Mouse (Mus musculus) MEL (cell line): Measurements from ENCODE around the gene Gm20458. TPM values are rescaled to one million over a fixed set of nuclear protein-coding genes. Genes with fewer than 3 reads are reported as not detected.

Experiments
- DNase-seq: peaks from one replicate; pipeline ENCODE4 v3.0.0; 2011; ENCODE audit warnings: low read depth, low spot score
- H3K27ac ChIP-seq: 2 replicates; pipeline ENCODE4 v1.5.1; 2012; ENCODE audit warnings: low read depth, mild to moderate bottlenecking, control low read depth, low read length, moderate library complexity; ENCODE audit not compliant: control insufficient read depth
- H3K27me3 ChIP-seq, 2 experiments: fragments of 150-350 bp in 1 of 2; sonication (generic) in 1 of 2; 2 replicates each; pipeline ENCODE4 v1.6.1; 2012; ENCODE audit warnings: low read length in 2 of 2, mild to moderate bottlenecking in 2 of 2, improper control_type of control experiment in 1 of 2, moderate library complexity in 1 of 2; ENCODE audit not compliant: insufficient read depth in 2 of 2, control insufficient read depth in 1 of 2
- H3K36me3 ChIP-seq, 2 experiments: 2 replicates each; pipeline ENCODE4 v1.6.1; 2012 to 2014; ENCODE audit warnings: low read length in 2 of 2, improper control_type of control experiment in 1 of 2, inconsistent platforms in 1 of 2, mild to moderate bottlenecking in 1 of 2; ENCODE audit not compliant: insufficient read depth in 2 of 2, control insufficient read depth in 1 of 2
- H3K4me1 ChIP-seq, 2 experiments: fragments of 150-350 bp in 1 of 2; sonication (generic) in 1 of 2; 2 replicates each; pipeline ENCODE4 v1.6.1; 2012; ENCODE audit warnings: low read length in 2 of 2, improper control_type of control experiment in 1 of 2, mild to moderate bottlenecking in 1 of 2; ENCODE audit not compliant: insufficient read depth in 2 of 2, control insufficient read depth in 1 of 2
- H3K4me3 ChIP-seq, 2 experiments: fragments of 150-350 bp in 1 of 2; sonication (generic) in 1 of 2; 2 replicates each; pipeline ENCODE4 v1.5.1; 2012; ENCODE audit warnings: low read depth in 2 of 2, low read length in 2 of 2, mild to moderate bottlenecking in 2 of 2, moderate library complexity in 2 of 2, control low read depth in 1 of 2, improper control_type of control experiment in 1 of 2; ENCODE audit not compliant: control insufficient read depth in 1 of 2, insufficient read depth in 1 of 2
- H3K79me2 ChIP-seq: 2 replicates; pipeline ENCODE4 v1.6.1; 2012; ENCODE audit warnings: mild to moderate bottlenecking, low read length, moderate library complexity; ENCODE audit not compliant: control insufficient read depth, poor library complexity, insufficient read depth
- H3K9ac ChIP-seq: 2 replicates; pipeline ENCODE4 v1.6.1; 2012; ENCODE audit warnings: low read depth, mild to moderate bottlenecking, control low read depth, low read length, moderate library complexity; ENCODE audit not compliant: control insufficient read depth, poor library complexity, severe bottlenecking
- H3K9me3 ChIP-seq: fragments of 150-350 bp; sonication (generic); replicated peaks from 2 replicates; pipeline ENCODE4 v1.6.1; 2012; ENCODE audit warnings: mild to moderate bottlenecking, low read length, improper control_type of control experiment, moderate library complexity; ENCODE audit not compliant: insufficient read depth
- BHLHE40 ChIP-seq: IDR thresholded peaks from 2 replicates; pipeline ENCODE4 v1.6.1; 2012; ENCODE audit warnings: low read depth, mild to moderate bottlenecking, inconsistent platforms, low read length, improper control_type of control experiment, borderline replicate concordance
- CHD1 ChIP-seq: IDR thresholded peaks from 2 replicates; pipeline ENCODE4 v1.6.1; 2012; ENCODE audit warnings: low read depth, mild to moderate bottlenecking, inconsistent platforms, low read length, improper control_type of control experiment
- CHD2 ChIP-seq: IDR thresholded peaks from 2 replicates; pipeline ENCODE4 v1.6.1; 2011; ENCODE audit warnings: low read length, improper control_type of control experiment
- CTCF ChIP-seq, 3 experiments: IDR thresholded peaks in 2 of 3; conservative IDR thresholded peaks in 1 of 3; 2 replicates each; pipeline ENCODE4 v1.5.1; 2011 to 2012; ENCODE audit warnings: low read length in 3 of 3, low read depth in 2 of 3, mild to moderate bottlenecking in 2 of 3, improper control_type of control experiment in 1 of 3, inconsistent platforms in 1 of 3, mixed read lengths in 1 of 3, moderate library complexity in 1 of 3; ENCODE audit not compliant: control insufficient read depth in 1 of 3, insufficient read depth in 1 of 3, poor library complexity in 1 of 3, severe bottlenecking in 1 of 3
- E2F4 ChIP-seq: IDR thresholded peaks from 2 replicates; pipeline ENCODE4 v1.6.1; 2011; ENCODE audit warnings: low read depth, low read length, improper control_type of control experiment, borderline replicate concordance
- ELF1 ChIP-seq: IDR thresholded peaks from 2 replicates; pipeline ENCODE4 v1.6.1; 2014; ENCODE audit warnings: low read depth, mild to moderate bottlenecking, inconsistent platforms, low read length, improper control_type of control experiment, moderate library complexity
- GABPA ChIP-seq: IDR thresholded peaks from 2 replicates; pipeline ENCODE4 v1.6.1; 2012; ENCODE audit warnings: low read depth, mild to moderate bottlenecking, inconsistent platforms, low read length, improper control_type of control experiment, moderate library complexity
- GATA1 ChIP-seq: IDR thresholded peaks from 2 replicates; pipeline ENCODE4 v1.6.1; 2011; ENCODE audit warnings: low read depth, low read length, improper control_type of control experiment
- HCFC1 ChIP-seq: IDR thresholded peaks from 2 replicates; pipeline ENCODE4 v1.6.1; 2012; ENCODE audit warnings: low read depth, mild to moderate bottlenecking, inconsistent platforms, low read length, improper control_type of control experiment, moderate library complexity
- KAT2A ChIP-seq: conservative IDR thresholded peaks from 2 replicates; pipeline ENCODE4 v1.6.1; 2012; ENCODE audit warnings: low read depth, low read length, improper control_type of control experiment, inconsistent platforms
- MAX ChIP-seq: IDR thresholded peaks from 2 replicates; pipeline ENCODE4 v1.6.1; 2011; ENCODE audit warnings: low read length, improper control_type of control experiment
- MAZ ChIP-seq: IDR thresholded peaks from 2 replicates; pipeline ENCODE4 v1.6.1; 2012; ENCODE audit warnings: low read depth, mild to moderate bottlenecking, inconsistent platforms, low read length, improper control_type of control experiment
- MYC ChIP-seq: IDR thresholded peaks from 2 replicates; pipeline ENCODE4 v1.6.1; 2011; ENCODE audit warnings: low read depth, mild to moderate bottlenecking, low read length, improper control_type of control experiment, moderate library complexity
- POLR2AphosphoS2 ChIP-seq: IDR thresholded peaks from 2 replicates; pipeline ENCODE4 v1.6.1; 2011; ENCODE audit warnings: low read length, improper control_type of control experiment
- POLR2AphosphoS5 ChIP-seq: IDR thresholded peaks from 2 replicates; pipeline ENCODE4 v1.6.1; 2012; ENCODE audit warnings: low read depth, borderline replicate concordance, mild to moderate bottlenecking, inconsistent platforms, low read length, moderate library complexity, mixed read lengths
- RAD21 ChIP-seq: IDR thresholded peaks from 2 replicates; pipeline ENCODE4 v1.6.1; 2011; ENCODE audit warnings: mild to moderate bottlenecking, low read depth, low read length, improper control_type of control experiment
- SIN3A ChIP-seq: IDR thresholded peaks from 2 replicates; pipeline ENCODE4 v1.6.1; 2012; ENCODE audit warnings: low read length, improper control_type of control experiment, inconsistent platforms
- SMC3 ChIP-seq: IDR thresholded peaks from 2 replicates; pipeline ENCODE4 v1.6.1; 2011; ENCODE audit warnings: low read depth, low read length, improper control_type of control experiment
- TCF12 ChIP-seq: IDR thresholded peaks from 2 replicates; pipeline ENCODE4 v1.6.1; 2014; ENCODE audit warnings: low read depth, mild to moderate bottlenecking, inconsistent platforms, low read length, improper control_type of control experiment, moderate library complexity
- USF1 ChIP-seq: IDR thresholded peaks from 2 replicates; pipeline ENCODE4 v1.6.1; 2014; ENCODE audit warnings: low read depth, mild to moderate bottlenecking, inconsistent platforms, low read length, improper control_type of control experiment, moderate library complexity
- ZC3H11A ChIP-seq: IDR thresholded peaks from 2 replicates; pipeline ENCODE4 v1.6.1; 2012; ENCODE audit warnings: low read depth, mild to moderate bottlenecking, inconsistent platforms, low read length, improper control_type of control experiment
- polyA plus RNA-seq, 2 experiments: library from polyadenylated mRNA; stranded (reverse) in 1 of 2; unstranded in 1 of 2; fragments of >175 nt in 1 of 2; fragments of >200 nt in 1 of 2; gene quantifications; 2 replicates each; pipeline versions ENCODE4 v1.2.1 to v1.2.4; 2012; ENCODE audit warnings: low replicate concordance in 2 of 2, low read depth in 1 of 2; ENCODE audit not compliant: insufficient read length in 2 of 2, insufficient read depth in 1 of 2, missing spikeins in 1 of 2
- total RNA-seq: library from RNA; depleted of rRNA; stranded (reverse); fragments of 300-350 nt; gene quantifications from 2 replicates; pipeline ENCODE4 v1.2.3, GENCODE M21; 2012

Gm20458 gene
- total and polyA plus RNA-seq, 3 experiments, result 1.0 to 19.2 TPM; not detected in 1

- no peak for TF ChIP-seq POLR2AphosphoS5
- TF ChIP-seq GATA1, result peak; percentile 57; the same call in 1 of the 2 replicates
- TF ChIP-seq CHD1, result no peak
- TF ChIP-seq MAZ, result no peak
- TF ChIP-seq SMC3, result no peak
- no peak for TF ChIP-seq ZC3H11A
- TF ChIP-seq GABPA, result no peak
- no peak; the same call in 1 of the 2 replicates for TF ChIP-seq POLR2AphosphoS2
- TF ChIP-seq BHLHE40, result peak; percentile 71; the same call in 1 of the 2 replicates
Measured at GRCm38 (mm10) chr2:164466787-164467186, 6.0 kb downstream of the Gm20458 start (continued).

- Histone ChIP-seq H3K4me1 (peaks cover 10 to 16% of the 10 kb centered on the region in 2 experiments; a peak in 3 of 4 replicates), H3K9ac (no peak overlapping the region), H3K79me2 (no peaks in the 10 kb centered on the region), H3K4me3 (no peak overlapping the region), H3K27me3 (no peaks in the 10 kb centered on the region), H3K9me3 (no peaks in the 10 kb centered on the region), H3K36me3 (peaks cover 0 to 17% of the 10 kb centered on the region in 2 experiments; a peak in 3 of 4 replicates), H3K27ac (no peak overlapping the region)
- TF ChIP-seq MAX (no peak), KAT2A (no peak), SMC3 (peak; percentile 57), CTCF (IDR thresholded peaks at IDR 0.05 in 2 of 3, conservative IDR thresholded peaks at IDR 0.05 in 1 of 3; ENCODE audit: control insufficient read depth in 1 of 3, insufficient read depth in 1 of 3, low read depth in 2 of 3, low read length in 3 of 3, poor library complexity in 1 of 3, severe bottlenecking in 1 of 3) (peak; percentile 75 to 79 (median 76)), HCFC1 (0 out of 2 replicates have a peak, but pooled peaks have one; percentile 24), RAD21 (peak; percentile 52), GATA1 (no peak)
- peak; percentile 85 for DNase-seq
Measured at GRCm38 (mm10) chr2:164470254-164470653, 9.5 kb downstream of the Gm20458 start.

- no peak within 1 kb of the TSS for H3K4me3 ChIP-seq
- H3K9ac ChIP-seq, result no peak within 1 kb of the TSS
- H3K79me2 ChIP-seq, result no peaks in the 10 kb centered on the region
- no peaks in the 10 kb centered on the region for H3K27me3 ChIP-seq
- no peak for DNase-seq
- no peaks in the 10 kb centered on the region; a peak in 1 of 4 replicates for H3K36me3 ChIP-seq
- H3K27ac ChIP-seq, result no peak within 1 kb of the TSS
- no peak for TF ChIP-seq CHD2
- no peak for TF ChIP-seq ZC3H11A
- TF ChIP-seq TCF12, result no peak
- no peak for TF ChIP-seq E2F4
- TF ChIP-seq HCFC1, result no peak
- no peak for TF ChIP-seq CTCF (IDR thresholded peaks at IDR 0.05 in 2 of 3, conservative IDR thresholded peaks at IDR 0.05 in 1 of 3; ENCODE audit: control insufficient read depth in 1 of 3, insufficient read depth in 1 of 3, low read depth in 2 of 3, low read length in 3 of 3, poor library complexity in 1 of 3, severe bottlenecking in 1 of 3)
- no peak for TF ChIP-seq ELF1
- no peak for TF ChIP-seq MYC
- TF ChIP-seq USF1, result no peak
- TF ChIP-seq SIN3A, result no peak
- H3K9me3 ChIP-seq, result no peaks in the 10 kb centered on the region
- H3K4me1 ChIP-seq, result 0 out of 4 replicates have a peak, but pooled peaks cover 0 to 4% of the 10 kb centered on the region in 2 experiments
Measured at GRCm38 (mm10) chr2:164473624-164474023, 12.9 kb downstream of the Gm20458 start, which contains the start of gene Trp53tg5. Gene Trp53tg5 (minus strand): TSS chr2:164473724.
